14 mouse cellular contexts compared by ENCODE assay signal in the genomic region with DNA sequence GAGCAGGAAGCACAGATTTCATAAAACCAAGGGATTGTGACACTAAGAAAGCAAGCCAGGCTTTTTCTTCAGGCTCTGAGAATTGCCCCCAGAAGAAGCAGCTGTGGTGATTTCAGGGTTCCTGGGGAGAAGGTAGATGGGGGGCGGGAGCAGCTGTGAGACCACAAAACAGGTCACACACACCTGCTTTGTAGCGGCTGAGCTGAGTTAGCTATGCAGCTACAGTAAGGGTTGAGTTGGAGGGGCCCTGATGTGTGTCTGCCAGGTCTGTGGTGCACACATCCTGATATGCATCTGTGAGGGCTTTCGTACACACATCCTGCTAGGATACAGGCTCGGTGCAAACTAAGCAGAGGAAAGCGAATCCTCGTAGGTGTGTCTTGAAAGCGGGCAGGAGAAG.
"Had no signal": no experiment of that assay in that cellular context is flagged by ENCODE, and none has a peak within 500 bp of the region (broad histone marks: within the 10 kb centered on the region; RNA-seq: fewer than 3 reads in every experiment).

No protein-coding gene starts in this region.

- H3K27me3 ChIP-seq: midbrain, embryonic 15.5 days had no signal

- ATAC-seq: intestine, embryonic 15.5 days; midbrain, embryonic 15.5 days had no signal

- H3K36me3 ChIP-seq: intestine, embryonic 15.5 days; limb, embryonic 13.5 days; midbrain, embryonic 10.5 days; midbrain, embryonic 15.5 days; neural tube, embryonic 12.5 days had no signal

- DNase-seq: kidney, adult 18-20 months; kidney, postnatal 10 days; kidney, postnatal 4 days; left cerebral cortex, postnatal 4 days; lung, adult 2 months; lung, postnatal 10 days; lung, postnatal 4 days had no signal

- H3K9ac ChIP-seq: intestine, embryonic 15.5 days; limb, embryonic 13.5 days; liver, embryonic 14.5 days; midbrain, embryonic 15.5 days; neural tube, embryonic 12.5 days had no signal

- H3K4me2 ChIP-seq: intestine, embryonic 15.5 days; limb, embryonic 13.5 days; midbrain, embryonic 15.5 days; neural tube, embryonic 12.5 days had no signal

- H3K9me3 ChIP-seq: intestine, embryonic 15.5 days; limb, embryonic 13.5 days; midbrain, embryonic 10.5 days; midbrain, embryonic 15.5 days; neural tube, embryonic 12.5 days had no signal

- H3K4me1 ChIP-seq: midbrain, embryonic 15.5 days had no signal

- H3K4me3 ChIP-seq: intestine, embryonic 15.5 days; layer of hippocampus, adult 2 months; limb, embryonic 13.5 days; midbrain, embryonic 10.5 days; midbrain, embryonic 15.5 days; neural tube, embryonic 12.5 days had no signal

- H3K27ac ChIP-seq: intestine, embryonic 15.5 days; layer of hippocampus, adult 2 months; limb, embryonic 13.5 days; liver, embryonic 14.5 days; midbrain, embryonic 10.5 days; midbrain, embryonic 15.5 days; neural tube, embryonic 12.5 days had no signal
